Mouse (Mus musculus): ENCODE measurements around the gene Fmo3. TPM values are rescaled to one million over a fixed set of nuclear protein-coding genes. Genes with fewer than 3 reads are reported as not detected.

Fmo3 gene
- total RNA-seq, 1 experiment from 2014 or later = not detected

- no peak for ATAC-seq (replicated peaks in 1 of 2; ENCODE audit: insufficient read depth in 1 of 2, low FRiP score in 2 of 2, low TSS enrichment in 1 of 2, low read depth in 1 of 2, poor library complexity in 2 of 2, severe bottlenecking in 2 of 2)
Measured at GRCm38 (mm10) chr1:162937415-162937814, 46.9 kb downstream of the Fmo3 start, which contains the start of gene Fmo6. Gene Fmo6 (minus strand): TSS chr1:162937515.

- no peak for ATAC-seq (replicated peaks in 1 of 2; ENCODE audit: insufficient read depth in 1 of 2, low FRiP score in 2 of 2, low TSS enrichment in 1 of 2, low read depth in 1 of 2, poor library complexity in 2 of 2, severe bottlenecking in 2 of 2)
Measured at GRCm38 (mm10) chr1:162934374-162935012, 49.8 kb downstream of the Fmo3 start.

GRCm38 (mm10) chr1:162932386-162932785, 51.9 kb downstream of the Fmo3 start:
- no peak for ATAC-seq (replicated peaks in 1 of 2; ENCODE audit: insufficient read depth in 1 of 2, low FRiP score in 2 of 2, low TSS enrichment in 1 of 2, low read depth in 1 of 2, poor library complexity in 2 of 2, severe bottlenecking in 2 of 2)

- ATAC-seq (replicated peaks in 1 of 2; ENCODE audit: insufficient read depth in 1 of 2, low FRiP score in 2 of 2, low TSS enrichment in 1 of 2, low read depth in 1 of 2, poor library complexity in 2 of 2, severe bottlenecking in 2 of 2) = no peak
Measured at GRCm38 (mm10) chr1:162931880-162932279, 52.4 kb downstream of the Fmo3 start.

- ATAC-seq (replicated peaks in 1 of 2; ENCODE audit: insufficient read depth in 1 of 2, low FRiP score in 2 of 2, low TSS enrichment in 1 of 2, low read depth in 1 of 2, poor library complexity in 2 of 2, severe bottlenecking in 2 of 2) = no peak
Measured at GRCm38 (mm10) chr1:162931310-162931875, 52.9 kb downstream of the Fmo3 start.

GRCm38 (mm10) chr1:162930631-162931030, 53.7 kb downstream of the Fmo3 start:
- ATAC-seq (replicated peaks in 1 of 2; ENCODE audit: insufficient read depth in 1 of 2, low FRiP score in 2 of 2, low TSS enrichment in 1 of 2, low read depth in 1 of 2, poor library complexity in 2 of 2, severe bottlenecking in 2 of 2) = no peak

- no peak for ATAC-seq (replicated peaks in 1 of 2; ENCODE audit: insufficient read depth in 1 of 2, low FRiP score in 2 of 2, low TSS enrichment in 1 of 2, low read depth in 1 of 2, poor library complexity in 2 of 2, severe bottlenecking in 2 of 2)
Measured at GRCm38 (mm10) chr1:162929146-162929545, 55.2 kb downstream of the Fmo3 start.

GRCm38 (mm10) chr1:162925121-162925520, 59.2 kb downstream of the Fmo3 start:
- ATAC-seq (replicated peaks in 1 of 2; ENCODE audit: insufficient read depth in 1 of 2, low FRiP score in 2 of 2, low TSS enrichment in 1 of 2, low read depth in 1 of 2, poor library complexity in 2 of 2, severe bottlenecking in 2 of 2) = no peak

GRCm38 (mm10) chr1:162916661-162917060, 67.7 kb downstream of the Fmo3 start:
- ATAC-seq (replicated peaks in 1 of 2; ENCODE audit: insufficient read depth in 1 of 2, low FRiP score in 2 of 2, low TSS enrichment in 1 of 2, low read depth in 1 of 2, poor library complexity in 2 of 2, severe bottlenecking in 2 of 2) = no peak

- ATAC-seq (replicated peaks in 1 of 2; ENCODE audit: insufficient read depth in 1 of 2, low FRiP score in 2 of 2, low TSS enrichment in 1 of 2, low read depth in 1 of 2, poor library complexity in 2 of 2, severe bottlenecking in 2 of 2) = no peak
Measured at GRCm38 (mm10) chr1:162914932-162915556, 69.3 kb downstream of the Fmo3 start.

GRCm38 (mm10) chr1:162912085-162912484, 72.2 kb downstream of the Fmo3 start:
- ATAC-seq (replicated peaks in 1 of 2; ENCODE audit: insufficient read depth in 1 of 2, low FRiP score in 2 of 2, low TSS enrichment in 1 of 2, low read depth in 1 of 2, poor library complexity in 2 of 2, severe bottlenecking in 2 of 2) = no peak

Other genes with a start within 250 kb of the Fmo3 start
- 181 and 246 TPM in 2 replicates for gene Prrc2c, start 244.0 kb downstream of the Fmo3 start, total RNA-seq (2017)
- gene Fmo4, start 170.6 kb downstream of the Fmo3 start, total RNA-seq (2017) = not detected in 2 replicates
- gene Fmo1, start 117.9 kb downstream of the Fmo3 start, total RNA-seq (2017) = 2.0 TPM in 1 of 2 replicates, not detected in the other
- not detected in 2 replicates for gene Fmo2, start 85.8 kb downstream of the Fmo3 start, total RNA-seq (2017)
- gene Fmo6, start 47.0 kb downstream of the Fmo3 start, total RNA-seq (2017) = not detected in 2 replicates
- gene Mroh9, start 101.1 kb upstream of the Fmo3 start, total RNA-seq (2017) = not detected in 2 replicates